Mouse (Mus musculus) liver, postnatal 0 days (tissue): ENCODE measurements around the gene Stard5. TPM values are rescaled to one million over a fixed set of nuclear protein-coding genes. Genes with fewer than 3 reads are reported as not detected.

Source experiments
- ATAC-seq: fragments of 200-750 bp; cut with Nextera tagmentation; 2 replicates; pipeline ENCODE4 v1.8.0; 2017; ENCODE audit warnings: mild to moderate bottlenecking, moderate library complexity
- DNase-seq: peaks from one replicate; pipeline ENCODE4 v3.0.0-alpha.2; 2016
- H3K27ac ChIP-seq: fragments of 300-500 bp; sonication (generic); 2 replicates; pipeline ENCODE4 v1.5.1; 2014; ENCODE audit warnings: antibody characterized with exemption, moderate library complexity, mild to moderate bottlenecking, low read depth
- H3K27me3 ChIP-seq: fragments of 300-500 bp; sonication (generic); 2 replicates; pipeline ENCODE4 v1.6.1; 2014; ENCODE audit warnings: low read length, control low read depth, mixed read lengths; ENCODE audit not compliant: insufficient read depth
- H3K36me3 ChIP-seq: fragments of 300-500 bp; sonication (generic); replicated peaks from 2 replicates; pipeline ENCODE4 v1.6.1; 2014; ENCODE audit warnings: mild to moderate bottlenecking, control low read depth, low read length, moderate library complexity, mixed read lengths; ENCODE audit not compliant: insufficient read depth
- H3K4me1 ChIP-seq: fragments of 300-500 bp; sonication (generic); 2 replicates; pipeline ENCODE4 v1.6.1; 2014; ENCODE audit warnings: antibody characterized with exemption, mild to moderate bottlenecking, control low read depth; ENCODE audit not compliant: insufficient read depth
- H3K4me2 ChIP-seq: fragments of 300-500 bp; sonication (generic); 2 replicates; pipeline ENCODE4 v1.6.1; 2014; ENCODE audit warnings: low read depth, mild to moderate bottlenecking, low read length, moderate library complexity, mixed read lengths
- H3K4me3 ChIP-seq: fragments of 300-500 bp; sonication (generic); 2 replicates; pipeline ENCODE4 v1.5.1; 2014; ENCODE audit warnings: low read depth, low read length
- H3K9ac ChIP-seq: fragments of 300-500 bp; sonication (generic); replicated peaks from 2 replicates; pipeline ENCODE4 v1.6.1; 2014; ENCODE audit warnings: mild to moderate bottlenecking, moderate library complexity
- H3K9me3 ChIP-seq: fragments of 300-500 bp; sonication (generic); 2 replicates; pipeline ENCODE4 v1.6.1; 2016; ENCODE audit warnings: mild to moderate bottlenecking, control low read depth, low read length, mixed read lengths
- CTCF ChIP-seq: sonication (generic); IDR thresholded peaks from 2 replicates; pipeline ENCODE4 v1.5.1; 2016; ENCODE audit warnings: antibody characterized with exemption, low read depth
- EP300 ChIP-seq: IDR thresholded peaks from 2 replicates; pipeline ENCODE4 v1.6.1; 2016; ENCODE audit warnings: antibody characterized with exemption, low read depth, mild to moderate bottlenecking
- WGBS: fragments of 180-500 bp; shearing (Covaris S2); extraction: QIAGEN DNeasy Blood & Tissue Kit; methylation state at CpG from one replicate; pipeline ENCODE4 v1.1.7; 2014; ENCODE audit not compliant: insufficient replicate concordance; 5-methylcytosine and 5-hydroxymethylcytosine counted together
- polyA plus RNA-seq: library from polyadenylated mRNA; unstranded; fragments of >200 nt; fragmentation: Nextera tagmentation; extraction: Ambion mirVana; gene quantifications from 2 replicates; pipeline ENCODE4 v1.2.1, GENCODE M21; 2015

Gene Stard5
- polyA plus RNA-seq, 1 experiment from 2014 or later: 63.2 TPM

GRCm38 (mm10) chr7:83627369-83627768 is 4.4 kb upstream of the Stard5 start:
- no peak for ATAC-seq
- no peak overlapping the region for H3K4me3 ChIP-seq

GRCm38 (mm10) chr7:83631073-83631827 is 509 bp upstream of the Stard5 start:
- peaks cover 20% of the 10 kb centered on the region for H3K4me1 ChIP-seq
- 0 out of 2 replicates have a peak, but pooled peaks cover 8% of the 10 kb centered on the region for H3K36me3 ChIP-seq
- TF ChIP-seq CTCF: 0 out of 2 replicates have a peak, but pooled peaks have one; percentile 13
- no peak for TF ChIP-seq EP300
- DNase-seq: no peak
- no peaks in the 10 kb centered on the region for H3K27me3 ChIP-seq
- peak overlapping the region; percentile 77 for H3K4me2 ChIP-seq
- WGBS: 10% methylated on average over 11 of the region's 11 CpGs
- no peaks in the 10 kb centered on the region for H3K9me3 ChIP-seq
- peak overlapping the region; percentile 67 for H3K4me3 ChIP-seq
- 0 out of 2 replicates have a peak overlapping the region, but pooled peaks have one; percentile 85 for H3K27ac ChIP-seq
- peak overlapping the region; percentile 64 for H3K9ac ChIP-seq
- peak; percentile 30 for ATAC-seq

More at GRCm38 (mm10) chr7:83627369-83627768, 4.4 kb upstream of the Stard5 start:
- H3K27ac ChIP-seq: no peak overlapping the region
- H3K9me3 ChIP-seq: no peaks in the 10 kb centered on the region
- no peaks in the 10 kb centered on the region for H3K36me3 ChIP-seq
- no peaks in the 10 kb centered on the region for H3K27me3 ChIP-seq
- WGBS: 74% methylated on average over 4 of the region's 4 CpGs
- H3K9ac ChIP-seq: no peak overlapping the region
- DNase-seq: no peak
- TF ChIP-seq EP300 (no peak), CTCF (no peak)
- peaks cover 8% of the 10 kb centered on the region; the same call in 1 of the 2 replicates for H3K4me1 ChIP-seq
- H3K4me2 ChIP-seq: no peak overlapping the region

DNA sequence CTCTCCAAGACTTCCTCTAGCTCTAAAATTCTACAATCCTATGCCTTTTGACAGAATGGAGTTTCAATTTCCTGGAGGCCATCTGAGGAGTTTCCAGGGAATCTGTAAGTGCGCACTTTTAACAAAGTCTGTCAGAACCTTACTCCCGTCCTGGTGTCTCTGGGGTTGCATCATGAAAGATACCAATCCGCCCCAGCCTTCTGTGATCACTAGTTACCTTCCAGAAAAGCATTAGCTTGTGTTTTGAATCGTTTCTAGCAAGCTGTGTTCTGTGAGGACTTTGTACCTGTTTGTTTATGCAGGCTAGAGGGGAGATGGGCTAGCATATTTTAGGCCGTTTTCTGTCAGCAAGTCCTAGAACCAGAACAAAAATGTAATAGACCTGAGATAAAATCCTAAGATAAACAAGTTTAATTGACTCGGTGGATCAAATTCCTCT is 942 bp downstream of the Stard5 start:
- TF ChIP-seq CTCF (no peak), EP300 (no peak)
- no peak for DNase-seq
- Histone ChIP-seq H3K4me2 (peak overlapping the region; percentile 77), H3K9ac (peak overlapping the region; percentile 74), H3K36me3 (peaks cover 20% of the 10 kb centered on the region; the same call in 1 of the 2 replicates), H3K4me1 (peaks cover 20% of the 10 kb centered on the region), H3K9me3 (no peaks in the 10 kb centered on the region), H3K27ac (peak overlapping the region; percentile 85), H3K4me3 (peak overlapping the region; percentile 67), H3K27me3 (no peaks in the 10 kb centered on the region)
- WGBS: 41% methylated on average over 6 of the region's 6 CpGs
- ATAC-seq: no peak; the same call in 1 of the 2 replicates

- Histone ChIP-seq H3K9ac (no peak overlapping the region; the same call in 1 of the 2 replicates), H3K4me1 (peaks cover 21% of the 10 kb centered on the region), H3K36me3 (peaks cover 20% of the 10 kb centered on the region), H3K4me2 (peak overlapping the region; percentile 77), H3K9me3 (no peaks in the 10 kb centered on the region), H3K27me3 (no peaks in the 10 kb centered on the region), H3K27ac (peak overlapping the region; percentile 85), H3K4me3 (peak overlapping the region; percentile 67; the same call in 1 of the 2 replicates)
- DNase-seq: peak; percentile 63
- TF ChIP-seq CTCF: no peak
- no peak for TF ChIP-seq EP300
- peak; percentile 18 for ATAC-seq
- WGBS: 61% methylated on average over 6 of the region's 6 CpGs
Measured at GRCm38 (mm10) chr7:83633856-83634255, 2.1 kb downstream of the Stard5 start.

DNA sequence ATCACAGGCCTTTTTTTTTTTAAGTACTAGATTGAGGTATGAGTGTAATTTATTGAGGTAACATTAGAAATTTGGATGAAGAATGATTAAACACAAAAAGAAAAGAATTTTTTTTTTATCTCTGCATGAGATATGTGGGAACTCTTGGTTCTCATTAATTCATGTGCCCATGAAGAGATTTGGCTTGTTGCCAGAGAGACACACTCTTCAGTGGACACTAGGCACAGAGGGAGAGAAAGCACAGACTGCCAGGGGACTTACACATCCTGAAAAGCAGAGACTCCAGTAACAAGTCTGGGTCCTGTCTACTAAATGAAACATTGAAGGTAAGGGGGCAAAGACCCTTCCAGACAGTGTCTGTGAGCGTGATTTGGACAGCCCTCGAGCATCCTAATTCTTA is 4.0 kb downstream of the Stard5 start:
- Histone ChIP-seq H3K4me3 (no peak overlapping the region), H3K27me3 (no peaks in the 10 kb centered on the region), H3K4me1 (peaks cover 23% of the 10 kb centered on the region), H3K27ac (no peak overlapping the region), H3K36me3 (peaks cover 32% of the 10 kb centered on the region), H3K9ac (no peak overlapping the region), H3K9me3 (no peaks in the 10 kb centered on the region), H3K4me2 (no peak overlapping the region)
- 92% methylated on average over 2 of the region's 2 CpGs for WGBS
- DNase-seq (no peak), ATAC-seq (no peak)
- no peak for TF ChIP-seq EP300
- no peak for TF ChIP-seq CTCF

- peaks cover 37% of the 10 kb centered on the region for H3K36me3 ChIP-seq
- H3K9ac ChIP-seq: no peak overlapping the region
- H3K4me1 ChIP-seq: peaks cover 17% of the 10 kb centered on the region
- no peak overlapping the region for H3K4me2 ChIP-seq
- no peaks in the 10 kb centered on the region for H3K9me3 ChIP-seq
- peak overlapping the region; percentile 77 for H3K27ac ChIP-seq
- WGBS: 90% methylated on average over 8 of the region's 8 CpGs
- ATAC-seq (no peak), DNase-seq (no peak)
- TF ChIP-seq EP300: no peak
- no peak for TF ChIP-seq CTCF
- H3K4me3 ChIP-seq: no peak overlapping the region
- no peaks in the 10 kb centered on the region for H3K27me3 ChIP-seq
Measured at GRCm38 (mm10) chr7:83636425-83636824, 4.7 kb downstream of the Stard5 start.
